Mouse (Mus musculus): ENCODE measurements around the gene Prok1. TPM values are rescaled to one million over a fixed set of nuclear protein-coding genes. Genes with fewer than 3 reads are reported as not detected.
A peak's percentile ranks its signal among the peaks of the same experiment; 100 is the strongest.

Gene Prok1
- total RNA-seq, 2 experiments from 2014 or later: not detected

GRCm38 (mm10) chr3:107241389-107242094, 2.0 kb upstream of the Prok1 start:
- no peak for ATAC-seq (replicated peaks; ENCODE audit: low FRiP score, low TSS enrichment, poor library complexity, severe bottlenecking)

GRCm38 (mm10) chr3:107238471-107238980, 981 bp downstream of the Prok1 start:
- ATAC-seq (replicated peaks; ENCODE audit: low FRiP score, low TSS enrichment, poor library complexity, severe bottlenecking): no peak

GRCm38 (mm10) chr3:107238051-107238450, 1.5 kb downstream of the Prok1 start:
- no peak for ATAC-seq (replicated peaks; ENCODE audit: low FRiP score, low TSS enrichment, poor library complexity, severe bottlenecking)

GRCm38 (mm10) chr3:107233945-107234344, 5.6 kb downstream of the Prok1 start:
- ATAC-seq (replicated peaks; ENCODE audit: low FRiP score, low TSS enrichment, poor library complexity, severe bottlenecking): 0 out of 2 replicates have a peak, but pooled peaks have one; percentile 19

GRCm38 (mm10) chr3:107233351-107233813, 6.1 kb downstream of the Prok1 start:
- ATAC-seq (replicated peaks; ENCODE audit: low FRiP score, low TSS enrichment, poor library complexity, severe bottlenecking): peak; percentile 75

GRCm38 (mm10) chr3:107231202-107231601, 8.3 kb downstream of the Prok1 start:
- no peak for ATAC-seq (replicated peaks; ENCODE audit: low FRiP score, low TSS enrichment, poor library complexity, severe bottlenecking)

- no peak for ATAC-seq (replicated peaks; ENCODE audit: low FRiP score, low TSS enrichment, poor library complexity, severe bottlenecking)
Measured at GRCm38 (mm10) chr3:107230527-107230926, 9.0 kb downstream of the Prok1 start, which contains the start of gene A630076J17Rik. Gene A630076J17Rik, plus strand, starts transcription at chr3:107230614.

- ATAC-seq (replicated peaks; ENCODE audit: low FRiP score, low TSS enrichment, poor library complexity, severe bottlenecking): no peak
Measured at GRCm38 (mm10) chr3:107229822-107230221, 9.7 kb downstream of the Prok1 start.

GRCm38 (mm10) chr3:107229221-107229620, 10.3 kb downstream of the Prok1 start:
- no peak for ATAC-seq (replicated peaks; ENCODE audit: low FRiP score, low TSS enrichment, poor library complexity, severe bottlenecking)

- no peak for ATAC-seq (replicated peaks; ENCODE audit: low FRiP score, low TSS enrichment, poor library complexity, severe bottlenecking)
Measured at GRCm38 (mm10) chr3:107225820-107226219, 13.7 kb downstream of the Prok1 start.

- no peak for ATAC-seq (replicated peaks; ENCODE audit: low FRiP score, low TSS enrichment, poor library complexity, severe bottlenecking)
Measured at GRCm38 (mm10) chr3:107223230-107223629, 16.3 kb downstream of the Prok1 start.

- no peak for ATAC-seq (replicated peaks; ENCODE audit: low FRiP score, low TSS enrichment, poor library complexity, severe bottlenecking)
Measured at GRCm38 (mm10) chr3:107221608-107222007, 17.9 kb downstream of the Prok1 start, which contains the start of gene Cym. Gene Cym, minus strand, starts transcription at chr3:107221732.

GRCm38 (mm10) chr3:107218572-107218971, 20.9 kb downstream of the Prok1 start:
- no peak for ATAC-seq (replicated peaks; ENCODE audit: low FRiP score, low TSS enrichment, poor library complexity, severe bottlenecking)

GRCm38 (mm10) chr3:107217101-107217480, 22.4 kb downstream of the Prok1 start:
- ATAC-seq (replicated peaks; ENCODE audit: low FRiP score, low TSS enrichment, poor library complexity, severe bottlenecking): no peak

GRCm38 (mm10) chr3:107216400-107217100, 23.0 kb downstream of the Prok1 start:
- ATAC-seq (replicated peaks; ENCODE audit: low FRiP score, low TSS enrichment, poor library complexity, severe bottlenecking): no peak

- ATAC-seq (replicated peaks; ENCODE audit: low FRiP score, low TSS enrichment, poor library complexity, severe bottlenecking): no peak
Measured at GRCm38 (mm10) chr3:107214606-107215005, 24.9 kb downstream of the Prok1 start.

- no peak for ATAC-seq (replicated peaks; ENCODE audit: low FRiP score, low TSS enrichment, poor library complexity, severe bottlenecking)
Measured at GRCm38 (mm10) chr3:107207625-107208253, 31.8 kb downstream of the Prok1 start.

GRCm38 (mm10) chr3:107206490-107207150, 32.9 kb downstream of the Prok1 start:
- ATAC-seq (replicated peaks; ENCODE audit: low FRiP score, low TSS enrichment, poor library complexity, severe bottlenecking): no peak

GRCm38 (mm10) chr3:107205994-107206393, 33.5 kb downstream of the Prok1 start:
- peak; percentile 78; the same call in 1 of the 2 replicates for ATAC-seq (replicated peaks; ENCODE audit: low FRiP score, low TSS enrichment, poor library complexity, severe bottlenecking)

Measured in megakaryocyte-erythroid progenitor cell, adult 5-6 weeks (primary cell).